Mouse (Mus musculus) inflammation-experienced regulatory T-cells, adult 6 months (primary cell): ENCODE data around the gene Twnk. TPM values are rescaled to one million over a fixed set of nuclear protein-coding genes. Genes with fewer than 3 reads are reported as not detected.
A peak's percentile ranks its signal among the peaks of the same experiment; 100 is the strongest.
"Not testable (repeated sequence)": the region's sequence is repeated elsewhere in the genome, so short reads cannot be mapped to it uniquely, and the experiment has no call there.

Experiments used
- ATAC-seq: one replicate; pipeline ENCODE4 v1.8.0; 2017
- polyA plus RNA-seq, 3 experiments: library from polyadenylated mRNA; unstranded; fragments of 100-300 nt; shearing (Covaris generic); gene quantifications; one replicate each; pipeline ENCODE4 v1.2.1; 2017

Twnk gene
- polyA plus RNA-seq, 3 experiments from 2014 or later, result 4.7 to 10.7 (median 9.8) TPM

GRCm38 (mm10) chr19:45025937-45026568 is 20.6 kb downstream of the Twnk start:
- ATAC-seq, result no peak

GRCm38 (mm10) chr19:45026958-45027670 is 21.7 kb downstream of the Twnk start:
- no peak for ATAC-seq

DNA sequence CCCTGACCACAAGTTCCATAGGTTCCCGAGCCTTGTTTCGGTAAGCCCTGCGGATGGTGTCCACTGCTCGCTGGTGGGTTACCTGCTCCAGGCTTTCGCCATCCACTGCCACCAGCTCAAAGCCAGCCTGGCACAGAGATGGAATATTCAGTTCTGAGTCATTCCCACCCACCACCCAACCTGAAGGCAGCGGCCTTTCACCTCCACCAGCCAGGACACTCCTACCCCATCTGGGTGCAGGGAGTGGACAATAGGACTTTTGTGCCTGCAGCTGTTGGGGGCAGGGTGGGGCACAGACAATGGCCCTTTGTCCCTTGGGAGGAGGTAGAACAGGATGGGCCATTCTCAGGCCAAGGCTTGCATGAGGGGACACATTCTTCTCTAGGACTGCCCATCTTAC is 22.4 kb downstream of the Twnk start:
- ATAC-seq, result no peak

GRCm38 (mm10) chr19:45028746-45029145 is 23.3 kb downstream of the Twnk start:
- no peak for ATAC-seq

GRCm38 (mm10) chr19:45029571-45029970 is 24.1 kb downstream of the Twnk start:
- no peak for ATAC-seq

DNA sequence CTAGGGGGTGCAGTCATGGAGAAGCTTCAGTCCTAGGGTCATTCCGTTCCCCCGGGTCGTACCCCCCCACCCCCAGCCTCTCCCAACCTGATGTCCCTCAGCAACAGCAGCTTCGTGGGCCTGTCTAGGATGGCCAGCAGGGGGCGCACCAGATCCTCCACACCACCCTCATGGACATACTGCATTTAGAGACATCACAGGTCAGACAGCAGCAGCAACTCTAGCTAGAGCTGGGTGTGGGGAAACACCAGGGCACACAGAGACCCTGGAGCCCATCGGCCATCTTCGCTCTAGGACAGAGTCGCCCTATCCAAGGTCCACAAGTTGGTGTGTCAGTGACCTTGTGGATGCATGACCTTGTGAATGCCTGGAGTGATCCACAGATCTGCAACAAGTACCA is 24.6 kb downstream of the Twnk start:
- no peak for ATAC-seq

DNA sequence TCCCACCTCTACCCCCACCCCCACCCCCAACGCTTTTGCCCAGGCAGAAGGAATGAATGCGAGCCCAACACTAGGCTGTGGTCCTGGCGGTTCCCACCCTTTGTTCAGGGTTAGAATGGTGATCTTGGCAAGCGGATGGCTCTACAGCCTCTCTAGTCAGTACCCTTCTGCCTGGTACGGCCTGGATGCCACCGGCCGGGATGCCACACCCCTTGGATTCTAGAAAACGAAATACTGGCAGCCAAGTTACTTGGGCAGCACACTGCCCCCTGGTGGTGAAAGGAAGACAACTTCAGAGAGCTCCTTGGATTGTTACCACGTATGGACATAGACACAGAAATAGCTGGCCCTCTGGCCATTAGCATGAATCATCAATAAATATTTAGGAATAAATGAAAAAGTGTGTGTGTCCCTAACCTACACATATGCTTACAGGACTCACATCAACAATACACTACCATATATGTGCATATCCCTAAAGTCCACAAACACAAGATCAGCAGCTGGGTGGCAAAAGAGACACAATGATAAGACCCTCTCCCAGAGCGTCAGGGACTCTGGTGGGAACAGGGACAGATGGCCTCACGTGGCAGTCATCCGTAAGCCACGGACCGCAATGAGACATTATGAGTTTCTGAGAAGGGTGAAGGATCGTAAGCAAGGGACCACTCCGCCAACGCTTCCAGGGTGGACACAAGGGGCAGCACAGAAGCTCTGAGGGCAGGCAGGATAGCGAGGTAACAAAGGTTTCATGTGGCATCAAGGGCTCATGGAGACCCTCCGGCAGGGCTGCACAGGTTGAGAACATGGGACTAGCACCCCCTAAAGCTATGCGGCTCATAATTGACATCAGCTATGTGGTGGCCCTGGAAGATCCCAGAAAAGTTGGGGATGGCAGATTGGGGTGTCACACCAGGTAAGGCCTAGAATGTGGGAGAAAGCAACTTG is 25.6 kb downstream of the Twnk start:
- ATAC-seq, result peak; percentile 53

DNA sequence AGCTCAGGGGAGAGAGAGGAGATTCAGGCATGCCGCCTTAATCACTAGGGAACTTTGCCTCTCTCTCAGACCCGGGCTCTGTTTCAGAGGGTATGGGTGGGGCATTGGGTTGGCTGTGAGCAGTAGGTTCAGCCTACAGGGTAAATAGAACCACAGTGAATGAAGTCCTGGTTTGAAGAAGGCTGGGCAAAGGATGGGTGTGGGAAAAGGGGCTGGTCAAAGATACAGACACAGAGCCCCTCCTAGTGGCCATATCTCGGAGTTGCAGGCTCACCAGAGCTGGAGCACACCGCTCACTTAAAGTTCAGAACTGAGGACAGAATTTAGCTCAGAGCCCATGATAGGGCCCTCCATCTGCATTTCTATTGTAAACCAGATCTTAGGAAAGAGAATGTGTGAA is 26.3 kb downstream of the Twnk start:
- ATAC-seq, result peak; percentile 65

GRCm38 (mm10) chr19:45032570-45033332 is 27.3 kb downstream of the Twnk start:
- peak; percentile 53 for ATAC-seq

DNA sequence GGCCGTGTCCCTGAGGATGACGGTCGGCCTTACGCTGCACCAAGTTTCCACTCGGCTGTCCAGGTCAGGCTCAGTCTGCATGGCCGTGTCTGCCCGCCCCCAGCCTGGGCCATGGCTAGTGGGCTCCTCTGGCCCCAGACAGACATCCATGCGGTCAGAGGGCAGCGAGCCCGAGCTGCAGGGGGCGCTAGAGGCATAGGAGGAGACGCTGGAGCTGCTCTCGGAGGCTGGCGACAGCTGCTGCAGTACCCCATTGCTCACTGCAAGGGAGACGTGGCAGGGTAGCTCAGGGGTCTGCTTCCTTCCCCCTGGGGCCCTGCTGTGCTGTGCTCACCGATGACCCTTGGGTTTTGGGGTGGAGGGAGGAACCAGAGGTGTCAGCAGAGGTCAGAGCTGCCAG is 31.4 kb downstream of the Twnk start:
- ATAC-seq, result no peak

GRCm38 (mm10) chr19:45038198-45038597 is 32.7 kb downstream of the Twnk start:
- ATAC-seq, result not testable (repeated sequence)

DNA sequence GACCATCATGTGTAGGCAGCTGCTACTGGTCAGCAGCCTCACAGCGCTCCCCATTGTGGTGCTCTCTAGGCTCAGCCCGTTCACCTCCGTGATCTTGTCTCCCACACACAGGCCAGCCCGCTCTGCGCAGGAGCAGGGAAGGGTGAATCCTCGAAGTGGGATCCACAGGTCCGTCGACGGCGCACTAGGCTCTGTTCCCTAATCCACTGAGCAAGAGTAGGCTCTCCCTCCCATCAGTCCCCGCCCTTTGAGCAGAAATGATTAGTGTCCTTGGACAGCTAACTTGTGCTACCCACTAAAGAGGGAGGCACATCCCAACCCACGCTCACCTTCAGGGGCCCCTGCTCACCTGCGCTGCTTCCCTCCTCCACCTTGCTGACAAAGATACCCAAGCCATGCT is 34.8 kb downstream of the Twnk start:
- no peak for ATAC-seq

DNA sequence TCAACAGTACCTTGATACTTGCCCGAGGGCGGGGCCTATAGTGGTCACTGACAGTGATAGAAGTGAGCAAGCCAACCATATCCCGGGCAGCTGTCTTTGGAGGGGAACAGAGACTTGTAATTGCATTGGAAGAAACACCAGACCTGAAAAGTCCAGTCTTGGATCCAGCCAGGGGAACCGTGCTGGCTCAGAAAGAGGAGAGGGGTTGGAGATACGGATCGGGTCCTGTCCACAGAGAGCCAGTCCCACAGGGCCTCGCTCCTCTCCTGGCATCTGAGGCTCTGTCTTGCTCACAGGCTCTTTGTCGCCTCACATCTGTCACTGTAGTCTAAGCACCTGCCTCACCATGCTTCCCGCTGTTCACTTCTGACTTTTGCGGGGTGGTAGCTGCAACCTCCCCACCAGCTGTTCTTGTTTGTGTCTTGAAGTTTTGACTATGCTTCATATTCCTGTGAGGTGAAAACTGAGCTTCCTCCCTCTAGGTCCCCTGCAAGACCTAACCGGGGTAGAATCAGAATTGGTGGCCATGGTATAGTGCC is 39.0 kb downstream of the Twnk start:
- no peak for ATAC-seq

GRCm38 (mm10) chr19:45045236-45045635 is 39.8 kb downstream of the Twnk start:
- no peak for ATAC-seq

DNA sequence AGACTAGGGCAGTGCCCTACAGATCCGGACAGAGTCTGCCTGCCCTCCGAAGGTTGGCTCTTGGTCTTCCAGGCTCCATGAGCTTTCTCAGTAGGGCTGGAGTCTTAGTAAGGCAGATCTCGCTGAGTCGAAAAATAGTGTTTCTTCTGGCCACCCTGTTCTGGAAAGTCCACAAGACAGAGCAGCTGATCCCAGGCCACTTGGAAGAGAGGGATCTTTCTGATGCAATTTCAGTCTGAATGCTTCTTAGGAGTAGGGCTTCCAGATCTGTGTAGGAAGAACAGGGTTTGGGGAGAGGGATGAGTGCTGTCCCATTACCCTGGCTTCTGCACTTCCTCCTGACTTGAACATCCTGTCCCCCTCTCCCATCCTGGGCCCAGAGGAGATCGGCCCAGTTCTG is 40.2 kb downstream of the Twnk start, which contains the start of gene Pdzd7:
Gene Pdzd7 (minus strand): TSS at position 67 of the 400 bp plus-strand sequence.
- no peak for ATAC-seq

DNA sequence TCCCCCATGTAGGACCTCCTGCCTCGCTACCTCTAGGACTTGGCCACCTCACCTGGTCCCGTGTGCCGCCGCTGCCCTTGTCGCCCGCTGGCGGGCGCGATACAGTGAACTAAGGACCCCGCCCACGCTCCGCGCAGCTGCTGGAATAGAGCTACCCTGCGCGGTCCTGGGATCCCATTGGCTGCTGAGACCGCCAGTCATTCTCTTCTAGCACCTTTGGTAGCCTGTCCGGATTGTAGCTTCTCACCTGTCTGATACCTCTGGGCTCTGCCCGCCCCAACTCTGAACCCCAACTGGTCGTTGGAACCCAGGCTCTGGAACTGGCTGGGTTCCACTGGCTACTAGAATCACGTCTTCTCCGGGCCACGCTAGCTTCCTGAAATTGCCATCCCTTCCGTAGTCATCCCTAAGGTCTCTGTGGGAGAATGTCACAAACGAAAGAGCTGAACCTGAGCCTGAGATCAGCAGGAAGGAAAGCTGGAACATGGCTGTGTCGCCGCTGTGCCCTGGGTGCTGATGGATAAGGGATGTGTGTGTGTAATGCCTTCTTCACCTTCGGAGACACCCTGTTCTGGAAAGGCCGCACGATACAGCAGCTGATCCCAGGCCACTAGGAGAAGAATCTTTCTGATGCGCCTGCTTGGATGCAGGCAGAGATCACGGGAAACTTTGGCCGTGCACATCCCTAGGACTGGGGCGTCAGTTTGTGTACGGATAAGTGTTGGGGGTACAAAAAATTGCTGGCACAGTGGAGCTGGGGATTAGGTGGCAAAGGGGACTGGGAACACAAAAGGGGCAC is 41.3 kb downstream of the Twnk start:
- peak; percentile 30 for ATAC-seq

DNA sequence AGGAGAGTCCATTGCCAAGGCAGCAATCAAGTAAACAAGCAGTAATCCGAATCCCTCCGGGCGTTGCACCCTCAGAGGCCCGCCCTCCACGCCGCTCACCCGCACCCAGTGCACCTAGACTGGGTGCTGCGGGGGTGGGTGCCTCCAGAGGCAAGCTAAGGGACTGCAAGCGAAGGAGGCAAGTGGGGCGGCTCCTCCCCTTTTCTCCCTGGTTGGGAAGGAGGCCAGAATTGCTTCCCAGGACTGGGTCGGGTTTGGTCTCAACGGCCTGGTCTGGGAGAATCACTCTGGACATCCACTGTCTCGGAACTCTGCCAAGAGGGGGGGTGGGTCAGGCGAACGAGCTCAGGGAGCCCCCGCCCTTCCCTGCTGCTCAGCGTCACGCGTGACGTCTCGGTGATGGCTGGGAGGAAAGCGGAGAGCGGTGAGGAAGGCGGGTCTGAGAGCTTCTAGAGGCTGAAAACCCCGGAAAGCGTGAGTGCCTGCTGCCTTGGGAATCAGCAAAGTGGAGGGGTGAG is 42.0 kb downstream of the Twnk start, which contains the start of gene Sfxn3:
Gene Sfxn3 (plus strand): TSS at position 87 of the 518 bp plus-strand sequence.
- peak; percentile 84 for ATAC-seq

DNA sequence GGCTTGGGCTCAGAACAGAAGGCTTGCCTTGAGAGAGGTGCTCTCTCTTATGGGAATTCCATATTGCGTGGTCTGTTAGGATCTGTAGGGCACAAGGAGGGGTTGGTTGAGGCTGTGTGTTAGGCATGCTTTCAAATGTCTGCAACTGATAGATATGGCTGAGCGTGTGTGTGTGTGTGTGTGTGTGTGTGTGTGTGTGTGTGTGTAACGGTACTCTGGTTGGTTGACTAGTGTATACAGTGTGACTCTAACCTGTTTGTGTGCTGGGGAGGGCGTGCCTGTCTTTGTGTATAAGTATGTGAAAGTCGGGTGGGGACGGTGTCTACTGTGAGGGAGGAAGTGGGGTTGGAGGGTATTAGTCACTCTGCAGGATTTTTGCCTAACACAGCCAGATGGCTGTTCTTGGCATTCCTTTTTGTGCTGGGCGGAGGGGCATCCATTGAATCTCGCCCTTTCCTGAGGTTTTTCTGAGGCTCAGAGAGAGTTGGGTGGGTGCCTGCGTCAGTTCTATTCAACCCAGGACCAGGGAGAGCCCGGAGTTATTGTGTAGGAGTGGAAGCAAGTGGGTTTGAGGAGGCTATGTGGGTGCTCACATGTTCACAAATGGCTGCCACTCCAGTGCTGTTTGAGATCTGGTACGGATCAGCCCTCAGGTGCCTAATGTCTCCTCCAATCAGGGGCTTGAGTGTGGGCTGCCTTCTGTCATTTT is 42.6 kb downstream of the Twnk start:
- ATAC-seq, result peak; percentile 72

DNA sequence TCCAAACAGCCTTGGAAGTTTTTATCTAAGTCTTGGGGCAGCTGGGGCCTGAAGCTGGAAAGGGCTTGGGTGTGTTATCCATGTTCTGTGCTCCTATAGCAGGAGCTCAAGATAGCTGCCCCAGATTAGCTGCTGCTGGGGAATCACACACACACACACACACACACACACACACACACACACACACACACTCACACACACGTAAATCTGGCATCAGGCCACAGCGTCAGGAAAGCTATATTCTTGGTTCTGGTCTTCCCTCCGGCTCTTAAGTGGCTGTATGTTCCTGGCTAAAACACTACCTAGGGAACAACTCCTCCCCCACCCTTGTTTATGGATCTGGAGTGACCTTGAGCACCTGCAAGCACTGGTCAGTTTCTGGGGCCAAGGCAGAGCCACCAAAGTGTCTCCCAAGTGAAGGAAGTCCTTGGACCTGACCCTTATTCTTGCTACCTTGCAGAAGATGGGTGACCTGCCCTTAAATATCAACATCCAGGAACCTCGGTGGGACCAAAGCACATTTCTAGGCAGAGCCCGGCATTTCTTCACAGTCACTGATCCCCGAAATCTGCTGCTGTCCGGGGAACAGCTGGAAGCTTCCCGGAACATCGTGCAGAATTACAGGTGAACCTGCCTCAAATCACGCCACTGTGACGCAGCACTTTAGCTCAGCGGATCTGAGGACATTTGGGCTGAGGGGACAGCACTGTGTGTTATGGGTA is 43.3 kb downstream of the Twnk start:
- ATAC-seq, result no peak

- ATAC-seq, result no peak
Measured at GRCm38 (mm10) chr19:45049523-45049922, 44.1 kb downstream of the Twnk start.
